Mouse (Mus musculus): Measurements from ENCODE around the gene Lrrc42. TPM values are rescaled to one million over a fixed set of nuclear protein-coding genes. Genes with fewer than 3 reads are reported as not detected.

Gene Lrrc42
- polyA plus RNA-seq, 1 experiment: 16.0 TPM

DNA sequence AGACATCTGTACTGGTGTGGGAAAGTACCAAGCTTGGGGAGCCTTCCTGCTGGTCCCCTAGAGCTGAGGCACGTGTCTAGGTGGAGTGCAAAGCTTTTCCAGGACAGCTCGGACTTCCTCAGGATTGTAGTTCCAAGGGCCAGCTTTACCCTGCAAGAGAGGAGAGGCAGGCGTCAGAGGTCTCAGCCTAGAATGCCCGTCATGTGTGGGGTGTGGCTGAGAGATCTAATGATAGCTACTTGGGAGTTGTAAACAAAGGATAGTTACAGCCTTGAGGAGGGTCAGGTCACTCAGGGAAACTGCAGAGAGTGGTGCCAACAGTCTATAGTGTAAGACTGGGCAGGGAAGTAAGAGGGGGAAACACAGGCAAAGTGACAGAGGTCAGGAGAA, 38.9 kb upstream of the Lrrc42 start:
- TF ChIP-seq POLR2A (IDR thresholded peaks at IDR 0.05; ENCODE audit: borderline replicate concordance, control insufficient read depth, low read depth, low read length): no peak
- no peak for TF ChIP-seq CTCF (IDR thresholded peaks at IDR 0.05; ENCODE audit: control insufficient read depth, insufficient read depth, low read length)
- WGBS: 61% methylated on average over 4 of the region's 4 CpGs
- Histone ChIP-seq H3K4me1 (ENCODE audit: control insufficient read depth, insufficient read depth, low read length) (no peaks in the 10 kb centered on the region), H3K4me3 (replicated peaks; ENCODE audit: control insufficient read depth, low read depth, low read length) (no peak overlapping the region), H3K27ac (ENCODE audit: control insufficient read depth, insufficient read depth, low read depth, low read length, poor library complexity) (no peak overlapping the region)

DNA sequence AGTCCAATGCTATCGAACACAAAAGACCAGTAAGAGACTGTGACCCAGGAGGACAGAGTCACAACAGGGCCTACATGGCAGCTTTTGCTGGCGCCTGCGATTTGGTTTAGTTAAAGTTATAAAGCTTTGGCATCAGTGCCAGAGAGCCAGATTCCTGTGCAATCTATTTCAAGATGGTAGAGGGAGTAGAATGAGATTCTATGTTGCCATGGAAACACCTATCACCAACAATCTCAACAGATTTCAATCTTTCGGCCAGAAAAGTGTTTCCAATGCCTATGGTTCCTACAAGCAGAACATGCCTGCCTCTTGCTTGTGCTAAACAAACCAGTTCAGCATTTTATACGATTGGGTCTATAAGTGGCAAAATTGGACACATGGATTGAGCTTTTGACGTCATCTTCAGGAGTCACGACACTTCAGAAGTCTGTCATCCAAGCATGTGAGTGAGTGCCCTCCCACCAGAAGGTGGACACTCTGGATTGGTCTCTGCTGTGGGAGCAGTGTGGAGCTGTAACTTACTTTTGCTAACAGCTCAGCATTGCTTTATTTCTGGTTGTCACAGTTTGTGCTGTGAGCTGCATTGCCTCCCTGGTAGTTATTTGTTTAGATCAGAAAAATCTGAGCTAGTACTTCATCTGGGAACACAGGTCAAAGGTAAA, 38.4 kb upstream of the Lrrc42 start:
- Histone ChIP-seq H3K27ac (ENCODE audit: control insufficient read depth, insufficient read depth, low read depth, low read length, poor library complexity) (no peak overlapping the region), H3K4me1 (ENCODE audit: control insufficient read depth, insufficient read depth, low read length) (no peaks in the 10 kb centered on the region), H3K4me3 (replicated peaks; ENCODE audit: control insufficient read depth, low read depth, low read length) (no peak overlapping the region)
- 85% methylated on average over 7 of the region's 7 CpGs for WGBS
- TF ChIP-seq CTCF (IDR thresholded peaks at IDR 0.05; ENCODE audit: control insufficient read depth, insufficient read depth, low read length) (no peak), POLR2A (IDR thresholded peaks at IDR 0.05; ENCODE audit: borderline replicate concordance, control insufficient read depth, low read depth, low read length) (no peak)

DNA sequence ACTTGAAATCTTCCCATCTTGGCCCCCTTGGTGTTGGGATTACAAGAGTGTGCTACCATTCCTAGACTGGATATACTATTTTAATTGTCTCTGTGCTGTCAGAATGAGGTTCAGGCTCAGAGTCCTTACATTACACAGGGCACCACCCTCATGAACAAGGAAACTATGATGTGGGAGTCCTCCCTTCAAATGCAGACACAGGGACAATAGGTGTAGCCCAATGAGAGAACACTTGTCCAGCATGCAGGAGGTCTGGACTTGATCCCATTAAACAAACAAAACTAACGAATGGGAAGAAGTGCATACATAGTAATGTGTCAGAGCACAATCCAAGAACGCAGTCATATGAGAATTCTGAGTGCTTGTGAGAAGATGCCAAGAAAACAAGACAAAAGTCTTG, 34.2 kb upstream of the Lrrc42 start:
- Histone ChIP-seq H3K4me3 (replicated peaks; ENCODE audit: control insufficient read depth, low read depth, low read length) (no peak overlapping the region), H3K4me1 (ENCODE audit: control insufficient read depth, insufficient read depth, low read length) (no peaks in the 10 kb centered on the region; the same call in 1 of the 2 replicates), H3K27ac (ENCODE audit: control insufficient read depth, insufficient read depth, low read depth, low read length, poor library complexity) (no peak overlapping the region)
- 87% methylated on average over 2 of the region's 2 CpGs for WGBS
- TF ChIP-seq CTCF (IDR thresholded peaks at IDR 0.05; ENCODE audit: control insufficient read depth, insufficient read depth, low read length): no peak
- no peak for TF ChIP-seq POLR2A (IDR thresholded peaks at IDR 0.05; ENCODE audit: borderline replicate concordance, control insufficient read depth, low read depth, low read length)

DNA sequence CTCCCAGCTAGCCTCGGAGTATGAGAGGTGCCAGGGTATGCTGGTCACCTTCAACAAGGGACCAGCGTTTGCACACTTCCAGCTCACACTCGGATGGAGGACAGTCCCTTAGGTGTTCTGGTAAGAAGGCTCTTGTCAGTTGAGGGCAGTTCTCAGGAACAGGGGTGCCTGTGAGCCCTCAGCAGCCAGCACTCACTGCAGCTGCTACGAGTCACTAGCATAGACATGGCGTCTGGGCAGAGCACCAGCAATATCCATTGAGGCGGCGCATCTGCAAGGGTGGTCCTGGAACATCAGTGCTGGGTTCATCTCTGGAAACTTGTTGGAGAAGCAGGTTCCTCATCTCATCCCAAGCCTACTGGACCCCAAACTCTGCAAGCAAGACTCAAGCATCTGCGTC, 33.1 kb upstream of the Lrrc42 start:
- Histone ChIP-seq H3K4me1 (ENCODE audit: control insufficient read depth, insufficient read depth, low read length) (no peaks in the 10 kb centered on the region; the same call in 1 of the 2 replicates), H3K4me3 (replicated peaks; ENCODE audit: control insufficient read depth, low read depth, low read length) (no peak overlapping the region), H3K27ac (ENCODE audit: control insufficient read depth, insufficient read depth, low read depth, low read length, poor library complexity) (no peak overlapping the region)
- 88% methylated on average over 8 of the region's 8 CpGs for WGBS
- TF ChIP-seq POLR2A (IDR thresholded peaks at IDR 0.05; ENCODE audit: borderline replicate concordance, control insufficient read depth, low read depth, low read length) (no peak), CTCF (IDR thresholded peaks at IDR 0.05; ENCODE audit: control insufficient read depth, insufficient read depth, low read length) (no peak)

DNA sequence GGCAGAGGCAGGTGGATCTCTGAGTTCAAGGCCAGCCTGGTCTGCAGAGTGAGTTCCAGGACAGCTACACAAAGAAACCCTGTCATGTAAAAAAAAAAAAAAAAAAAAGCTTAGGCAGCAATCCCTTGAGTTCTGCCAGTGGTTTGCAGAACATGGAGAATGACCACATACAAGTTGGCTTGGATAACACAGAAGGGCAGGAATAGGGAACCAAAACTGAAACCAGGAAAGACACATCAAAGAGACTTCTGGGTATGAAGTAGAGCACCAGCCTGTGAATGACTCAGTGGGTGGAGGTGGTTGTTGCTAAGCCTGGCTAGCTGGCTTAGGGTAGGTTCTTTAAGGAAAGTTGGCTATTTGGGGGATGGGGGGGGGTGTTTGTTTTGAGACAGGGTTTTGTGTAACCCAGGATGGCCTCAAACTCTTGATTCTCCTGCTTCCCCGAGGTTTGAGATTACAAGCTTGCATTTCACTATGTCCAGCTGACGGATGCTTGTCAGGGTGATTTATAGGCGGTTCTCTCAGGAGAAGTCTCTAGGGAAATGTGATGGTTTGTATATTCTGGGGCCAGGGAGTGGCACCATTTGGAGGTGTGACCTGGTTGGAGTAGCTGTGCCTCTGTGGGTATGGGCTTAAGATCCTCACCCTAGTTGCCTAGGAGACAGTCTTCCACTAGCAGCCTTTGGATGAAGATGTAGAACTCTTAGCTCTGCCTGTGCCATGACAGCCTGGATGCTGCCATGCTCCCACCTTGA, 32.3 kb upstream of the Lrrc42 start:
- Histone ChIP-seq H3K4me3 (replicated peaks; ENCODE audit: control insufficient read depth, low read depth, low read length) (no peak overlapping the region), H3K4me1 (ENCODE audit: control insufficient read depth, insufficient read depth, low read length) (no peaks in the 10 kb centered on the region; the same call in 1 of the 2 replicates), H3K27ac (ENCODE audit: control insufficient read depth, insufficient read depth, low read depth, low read length, poor library complexity) (no peak overlapping the region)
- WGBS: 57% methylated on average over 3 of the region's 3 CpGs
- TF ChIP-seq POLR2A (IDR thresholded peaks at IDR 0.05; ENCODE audit: borderline replicate concordance, control insufficient read depth, low read depth, low read length): no peak
- no peak for TF ChIP-seq CTCF (IDR thresholded peaks at IDR 0.05; ENCODE audit: control insufficient read depth, insufficient read depth, low read length)

DNA sequence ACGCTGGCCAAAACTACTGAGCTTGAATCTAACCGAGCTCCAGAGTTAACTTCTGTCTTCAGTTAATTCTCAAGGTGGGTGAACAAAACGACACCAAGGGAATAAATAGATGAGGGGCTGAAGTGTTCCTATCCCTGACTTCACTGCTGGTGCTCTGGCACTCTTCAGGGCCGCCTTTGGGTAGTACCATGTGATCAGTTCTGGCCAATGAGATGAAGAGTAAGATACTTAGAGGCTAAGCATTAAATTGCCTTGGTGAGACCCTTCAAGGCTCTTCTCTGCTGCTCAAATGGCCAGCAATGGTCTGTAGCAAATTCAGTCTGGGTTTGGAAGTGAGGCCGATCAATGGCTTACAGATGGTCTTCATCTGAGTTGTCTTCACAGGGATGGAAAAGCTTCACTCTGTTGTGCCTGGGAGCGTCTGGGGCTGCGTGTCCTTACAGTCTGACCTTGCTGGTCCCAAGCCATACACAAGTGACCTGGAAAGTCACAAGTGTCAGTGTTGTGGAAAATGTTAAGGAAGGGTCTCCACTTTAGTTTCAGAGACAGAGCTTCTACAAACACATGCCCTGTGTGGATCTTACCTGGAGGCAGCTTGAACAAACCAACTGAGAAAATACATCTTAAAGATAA, 27.6 kb upstream of the Lrrc42 start:
- H3K27ac ChIP-seq (ENCODE audit: control insufficient read depth, insufficient read depth, low read depth, low read length, poor library complexity): no peak overlapping the region
- H3K4me1 ChIP-seq (ENCODE audit: control insufficient read depth, insufficient read depth, low read length): no peaks in the 10 kb centered on the region; the same call in none of the 2 replicates
- TF ChIP-seq CTCF (IDR thresholded peaks at IDR 0.05; ENCODE audit: control insufficient read depth, insufficient read depth, low read length): no peak
- TF ChIP-seq POLR2A (IDR thresholded peaks at IDR 0.05; ENCODE audit: borderline replicate concordance, control insufficient read depth, low read depth, low read length): no peak
- no peak overlapping the region for H3K4me3 ChIP-seq (replicated peaks; ENCODE audit: control insufficient read depth, low read depth, low read length)
- 87% methylated on average over 7 of the region's 7 CpGs for WGBS

DNA sequence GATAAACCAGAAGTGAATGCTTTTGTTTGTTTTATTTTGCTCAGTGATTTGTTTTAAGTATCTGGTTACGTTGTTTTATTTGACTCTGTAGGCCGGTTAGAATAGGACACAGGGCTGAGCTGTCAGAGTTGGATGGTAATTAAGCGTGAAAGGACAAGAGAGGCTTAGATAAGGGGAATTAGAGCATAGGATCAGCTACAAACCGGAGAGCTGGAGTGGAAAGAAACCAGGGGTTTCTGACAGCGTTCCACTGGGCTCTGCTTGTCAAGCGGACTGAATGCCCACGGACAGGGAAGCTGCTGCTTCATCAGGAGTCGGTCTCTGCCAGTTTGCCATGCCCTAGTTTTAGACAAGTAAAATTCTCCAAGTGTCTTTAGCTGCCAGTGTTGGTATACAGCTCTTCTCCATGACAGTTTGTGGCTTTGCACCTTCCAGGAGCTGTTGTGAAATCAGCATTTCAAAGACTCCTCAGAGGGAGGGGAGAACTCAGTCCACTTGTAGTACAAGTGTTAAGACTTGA, 24.9 kb upstream of the Lrrc42 start:
- H3K4me3 ChIP-seq (replicated peaks; ENCODE audit: control insufficient read depth, low read depth, low read length): no peak overlapping the region
- TF ChIP-seq POLR2A (IDR thresholded peaks at IDR 0.05; ENCODE audit: borderline replicate concordance, control insufficient read depth, low read depth, low read length) (no peak), CTCF (IDR thresholded peaks at IDR 0.05; ENCODE audit: control insufficient read depth, insufficient read depth, low read length) (no peak)
- H3K4me1 ChIP-seq (ENCODE audit: control insufficient read depth, insufficient read depth, low read length): no peaks in the 10 kb centered on the region; the same call in none of the 2 replicates
- WGBS: 66% methylated on average over 8 of the region's 8 CpGs
- H3K27ac ChIP-seq (ENCODE audit: control insufficient read depth, insufficient read depth, low read depth, low read length, poor library complexity): no peak overlapping the region

DNA sequence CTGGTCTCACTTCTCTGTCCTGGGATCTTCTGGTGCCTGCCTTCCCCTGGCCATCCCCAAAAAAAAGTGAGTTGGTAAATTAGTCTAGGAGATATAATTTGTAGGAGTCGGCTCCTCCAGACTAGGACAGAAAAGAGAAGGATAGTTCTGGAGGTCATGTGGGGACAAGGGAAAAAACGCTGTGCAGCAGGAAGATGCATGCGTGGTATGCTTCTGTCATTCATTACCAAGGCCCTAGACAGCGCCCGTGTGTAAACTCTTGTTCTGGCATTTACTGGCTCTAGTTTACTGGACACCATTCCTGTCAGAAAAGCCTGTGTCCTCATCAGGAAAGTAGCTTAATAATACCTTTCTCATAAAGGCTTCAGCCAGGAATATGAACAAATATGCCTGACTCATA, 21.2 kb upstream of the Lrrc42 start:
- no peak for TF ChIP-seq POLR2A (IDR thresholded peaks at IDR 0.05; ENCODE audit: borderline replicate concordance, control insufficient read depth, low read depth, low read length)
- no peak for TF ChIP-seq CTCF (IDR thresholded peaks at IDR 0.05; ENCODE audit: control insufficient read depth, insufficient read depth, low read length)
- Histone ChIP-seq H3K27ac (ENCODE audit: control insufficient read depth, insufficient read depth, low read depth, low read length, poor library complexity) (no peak overlapping the region), H3K4me1 (ENCODE audit: control insufficient read depth, insufficient read depth, low read length) (no peaks in the 10 kb centered on the region; the same call in none of the 2 replicates), H3K4me3 (replicated peaks; ENCODE audit: control insufficient read depth, low read depth, low read length) (no peak overlapping the region)
- 81% methylated on average over 5 of the region's 5 CpGs for WGBS
